Mouse (Mus musculus): ENCODE measurements around the gene Calcrl.

The Calcrl gene

DNA sequence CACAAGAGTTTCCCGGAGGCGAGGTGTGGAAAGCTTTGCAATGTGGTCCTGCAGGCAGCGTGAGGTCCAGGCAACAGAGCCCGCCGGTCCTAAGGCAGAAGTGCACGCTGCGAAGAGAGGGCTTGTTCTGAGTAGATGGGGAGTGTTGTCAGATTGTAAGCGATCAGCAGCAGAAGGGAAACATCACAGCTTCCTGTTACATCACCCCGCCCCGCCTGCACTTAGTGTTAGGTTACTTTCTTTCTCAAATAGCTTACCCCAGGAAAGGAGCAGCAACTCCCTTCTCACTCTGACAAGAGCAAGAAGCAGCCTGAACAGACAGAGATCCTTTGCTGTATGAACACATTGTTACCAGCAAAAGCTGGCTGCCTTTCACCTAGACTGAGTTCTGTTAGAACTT lies at the start of gene Calcrl:
TSS of gene Calcrl (minus strand) at position 274 of the 400 bp plus-strand sequence.
- peak; percentile 89 for ATAC-seq (ENCODE audit: low TSS enrichment)

DNA sequence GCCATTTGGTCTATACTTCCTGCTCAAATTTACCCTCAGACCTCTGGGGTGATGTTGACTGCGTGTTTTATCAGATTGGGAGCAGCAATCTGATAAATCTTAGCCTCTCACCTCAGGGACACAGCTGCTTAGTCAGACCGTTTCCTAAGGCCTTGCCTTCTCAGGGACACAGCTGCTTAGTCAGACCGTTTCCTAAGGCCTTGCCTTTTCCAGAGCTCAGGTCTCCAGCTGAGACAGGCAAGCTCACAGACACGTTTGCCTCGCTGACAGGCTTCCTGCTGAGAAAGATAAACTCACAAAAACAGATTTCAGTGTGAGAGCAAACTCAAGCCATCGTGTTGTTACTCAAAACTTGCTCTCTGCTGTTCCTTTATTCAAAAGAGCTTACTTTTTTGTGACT lies 49.4 kb upstream of the Calcrl start:
- no peak for ATAC-seq (ENCODE audit: low TSS enrichment)

DNA sequence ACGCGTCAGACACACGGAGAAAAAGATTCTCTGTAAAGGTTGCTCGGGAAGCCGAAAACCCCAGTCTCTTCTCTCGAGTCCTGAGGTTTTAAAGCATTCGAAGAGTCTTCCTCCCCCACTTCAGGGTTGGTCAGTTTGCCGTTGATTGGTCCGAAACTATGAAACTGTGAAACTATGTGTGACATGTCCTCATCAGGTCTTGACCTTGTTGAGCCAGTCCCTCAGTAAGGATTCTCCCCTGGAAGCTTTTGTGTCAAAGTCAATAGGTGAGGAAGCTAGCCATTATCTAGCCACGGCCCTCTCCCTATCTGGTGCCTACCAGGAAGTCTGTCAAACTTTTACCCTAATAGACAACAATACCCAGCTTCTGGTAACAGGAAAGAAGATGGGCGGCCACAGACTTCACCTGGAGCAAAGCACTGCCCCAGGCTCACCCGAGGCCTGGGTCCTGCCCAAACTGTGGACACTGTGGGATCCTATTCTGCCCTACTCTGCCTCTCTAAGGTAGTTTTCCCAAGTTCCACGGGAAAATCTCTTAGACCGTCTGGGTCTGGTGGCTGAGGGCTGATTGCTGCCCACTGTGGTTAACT lies 48.8 kb upstream of the Calcrl start:
- ATAC-seq (ENCODE audit: low TSS enrichment), result no peak

DNA sequence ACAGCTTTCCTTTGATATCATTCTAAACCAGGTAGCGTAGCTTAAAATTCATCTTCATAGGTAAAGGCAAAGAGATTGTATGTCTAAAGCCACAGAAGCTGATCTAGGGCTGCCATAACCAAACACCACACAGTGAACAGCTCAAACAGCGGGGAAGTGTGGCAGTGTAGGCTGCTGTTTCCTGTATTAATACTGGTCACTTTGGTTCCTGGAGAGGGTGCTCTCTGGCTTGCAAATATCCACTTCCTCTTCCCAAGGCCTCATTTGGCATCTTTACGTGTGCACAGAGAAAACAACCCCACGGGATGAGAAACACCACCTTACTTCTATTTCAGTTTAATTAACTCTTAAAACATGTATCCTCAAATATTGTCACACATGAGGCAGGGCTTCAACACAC lies 42.2 kb upstream of the Calcrl start:
- no peak for ATAC-seq (ENCODE audit: low TSS enrichment)

DNA sequence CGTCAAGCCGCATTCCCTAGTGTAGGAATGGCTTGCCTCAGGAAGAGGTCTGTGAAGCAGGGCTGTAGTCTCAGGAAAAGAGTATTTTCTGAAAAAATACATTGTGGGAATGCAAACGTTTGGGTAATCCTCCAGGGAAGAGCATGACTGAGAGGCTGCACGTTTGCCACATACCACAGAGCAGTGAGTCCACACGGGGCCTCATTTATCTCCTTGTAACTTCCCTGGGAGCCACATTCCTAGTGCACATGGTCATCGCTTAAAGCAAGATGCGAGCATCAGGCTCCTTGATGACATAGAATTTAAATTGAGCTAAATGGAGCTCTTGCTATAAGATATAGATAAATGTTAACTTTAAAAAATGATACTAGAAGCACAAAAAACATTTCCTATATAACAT lies 39.7 kb upstream of the Calcrl start:
- no peak for ATAC-seq (ENCODE audit: low TSS enrichment)

DNA sequence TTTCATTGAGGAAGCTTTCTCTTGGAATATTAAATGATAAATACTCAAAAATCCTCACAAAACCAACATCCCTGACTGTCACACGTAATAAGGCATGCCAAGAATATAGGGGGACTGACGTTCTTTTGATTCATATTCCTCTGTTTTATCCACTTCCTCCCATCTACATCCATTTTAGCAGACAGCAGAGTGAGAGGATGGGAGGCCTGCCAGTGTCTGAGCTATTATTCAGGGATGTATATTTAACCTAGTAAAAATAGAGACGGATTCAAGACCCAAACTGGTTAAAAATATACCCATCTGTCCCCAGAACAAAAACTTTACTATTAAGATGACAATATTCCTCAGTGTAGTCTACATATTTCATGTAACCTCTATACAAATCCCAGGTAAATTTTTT lies 37.2 kb upstream of the Calcrl start:
- peak; percentile 95 for ATAC-seq (ENCODE audit: low TSS enrichment)

DNA sequence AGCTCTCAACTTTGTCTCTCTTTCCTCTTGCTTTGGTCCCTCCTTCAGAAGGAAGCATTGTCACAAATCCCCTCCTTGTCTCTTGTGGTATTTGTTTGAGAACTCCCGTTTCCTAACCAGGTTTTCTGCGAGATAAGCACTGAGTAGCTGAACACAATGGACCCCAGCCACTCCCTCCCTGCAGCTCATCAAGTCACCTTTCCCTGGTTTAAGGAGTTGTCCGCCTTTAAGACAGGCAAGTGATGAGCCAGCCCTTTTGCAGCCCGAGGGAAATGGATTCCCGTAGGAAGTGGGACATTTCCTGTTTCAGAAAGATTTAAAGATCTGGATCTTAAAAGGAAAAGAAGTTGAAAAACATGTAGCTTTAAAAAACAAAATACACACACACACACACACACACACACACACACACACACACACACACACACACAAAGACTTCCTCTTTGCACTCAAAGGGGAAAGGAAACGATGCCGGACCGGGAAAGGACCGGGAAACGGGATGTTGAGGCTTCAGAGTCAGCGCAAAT lies 34.5 kb upstream of the Calcrl start:
- no peak for ATAC-seq (ENCODE audit: low TSS enrichment)

DNA sequence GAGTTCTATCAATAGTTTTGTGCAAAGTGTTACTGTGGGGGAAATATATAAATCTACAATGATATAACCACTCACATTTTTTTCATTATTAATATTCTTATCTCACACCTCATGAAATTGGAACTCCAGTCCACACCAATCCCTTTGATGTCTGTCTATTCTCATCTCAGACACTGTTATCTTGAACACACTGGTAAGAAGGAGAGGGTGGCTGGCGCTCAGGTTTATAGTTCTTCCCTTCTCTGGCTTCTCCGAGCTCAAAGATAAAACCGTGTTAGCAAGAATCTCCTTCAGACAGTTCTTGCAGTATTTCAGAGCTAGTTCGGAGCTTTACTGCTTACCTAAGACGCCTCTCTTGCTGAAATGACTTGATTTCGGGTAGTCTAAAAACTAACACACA lies 32.0 kb upstream of the Calcrl start:
- ATAC-seq (ENCODE audit: low TSS enrichment), result no peak

DNA sequence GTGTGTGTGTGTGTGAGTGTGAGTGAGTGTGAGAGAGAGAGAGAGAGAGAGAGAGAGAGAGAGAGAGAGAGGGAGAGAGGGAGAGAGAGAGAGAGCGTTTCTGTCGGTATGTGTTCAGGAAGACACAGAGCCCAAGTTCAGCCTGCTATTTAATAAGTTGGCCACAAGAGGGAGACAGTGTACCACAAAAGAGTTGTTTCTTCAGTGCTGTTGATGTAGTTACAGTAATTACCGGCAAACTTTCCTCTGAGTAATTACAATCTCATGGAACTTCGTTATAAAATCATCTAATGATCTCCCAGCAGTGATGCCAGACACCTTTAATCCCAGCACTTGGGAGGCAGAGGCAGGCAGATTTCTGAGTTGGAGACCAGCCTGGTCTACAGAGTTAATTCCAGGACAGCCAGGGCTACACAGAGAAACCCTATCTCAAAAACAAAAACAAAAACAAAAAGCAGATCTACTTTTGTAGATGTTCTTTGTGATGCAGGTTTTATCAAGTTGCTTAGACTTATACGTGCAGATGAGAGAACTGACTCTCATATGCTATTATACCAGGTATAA lies 30.1 kb upstream of the Calcrl start:
- ATAC-seq (ENCODE audit: low TSS enrichment), result peak; percentile 98

DNA sequence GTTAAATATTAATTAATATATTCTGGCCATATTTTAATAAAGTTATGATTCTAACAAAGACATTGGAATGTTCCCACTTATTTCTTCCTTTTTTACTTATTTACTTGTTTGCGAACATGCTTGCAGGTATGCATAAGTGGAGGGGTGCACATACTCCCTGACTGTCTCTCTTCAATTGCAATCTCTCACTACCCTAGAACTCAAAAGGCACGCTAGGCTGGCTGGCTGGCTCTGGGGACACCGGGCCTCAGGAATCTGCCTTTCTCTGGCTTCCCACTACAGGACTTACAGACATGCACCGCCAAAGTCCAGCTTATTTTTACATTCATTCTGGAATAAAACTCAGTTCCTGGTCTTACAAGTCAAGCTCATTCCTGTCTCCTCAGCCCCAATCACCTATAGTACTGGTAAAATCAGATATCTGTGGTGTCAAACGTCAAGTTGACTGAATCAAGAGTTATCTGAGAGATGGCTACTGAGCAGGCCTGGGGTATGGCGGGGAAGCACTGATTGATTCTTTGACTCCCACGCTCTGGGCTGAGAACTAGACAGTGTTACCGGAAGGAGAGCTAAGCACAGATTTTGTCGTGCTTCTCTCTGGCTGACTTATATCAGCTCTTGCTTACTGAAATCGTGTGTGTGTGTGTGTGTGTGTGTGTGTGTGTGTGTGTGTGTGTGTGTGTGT lies 29.5 kb upstream of the Calcrl start:
- peak; percentile 84 for ATAC-seq (ENCODE audit: low TSS enrichment)

DNA sequence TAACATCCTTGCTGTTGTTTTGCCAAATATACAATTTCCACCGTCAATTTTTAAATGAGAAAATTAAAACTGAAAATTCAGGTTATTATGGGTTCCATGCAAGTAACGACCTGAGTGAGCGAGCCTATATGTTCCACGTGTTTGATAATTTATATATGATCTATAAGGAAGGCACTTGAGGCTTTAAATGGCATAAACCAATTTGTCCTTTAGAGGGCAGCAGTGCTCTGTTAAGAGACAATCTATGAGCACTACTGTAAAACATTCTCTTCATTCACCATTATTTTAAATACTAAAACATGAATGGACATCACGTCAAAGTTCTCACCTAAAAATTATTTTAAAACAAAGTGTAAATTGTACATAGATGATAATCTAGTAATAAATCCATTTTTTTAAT lies 28.8 kb upstream of the Calcrl start:
- peak; percentile 77 for ATAC-seq (ENCODE audit: low TSS enrichment)

DNA sequence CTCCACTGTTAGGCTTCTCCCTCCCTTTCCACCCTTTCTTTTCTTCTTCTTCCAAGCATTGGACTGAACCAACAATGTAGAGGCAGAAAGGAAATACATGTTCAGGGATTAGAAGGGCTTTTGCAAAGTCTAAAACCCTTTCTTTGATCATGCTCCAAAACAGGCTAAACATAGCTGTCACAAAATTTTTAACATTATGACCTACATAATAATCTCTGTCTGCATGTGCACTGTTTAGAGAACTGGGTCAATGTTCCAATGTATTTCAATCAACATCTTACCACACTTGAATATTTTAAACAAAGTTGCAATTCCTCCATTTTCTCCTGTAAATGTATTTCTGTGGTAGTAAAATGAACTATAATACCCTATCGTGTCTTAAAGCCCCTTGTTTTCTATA lies 20.3 kb upstream of the Calcrl start:
- no peak for ATAC-seq (ENCODE audit: low TSS enrichment)

DNA sequence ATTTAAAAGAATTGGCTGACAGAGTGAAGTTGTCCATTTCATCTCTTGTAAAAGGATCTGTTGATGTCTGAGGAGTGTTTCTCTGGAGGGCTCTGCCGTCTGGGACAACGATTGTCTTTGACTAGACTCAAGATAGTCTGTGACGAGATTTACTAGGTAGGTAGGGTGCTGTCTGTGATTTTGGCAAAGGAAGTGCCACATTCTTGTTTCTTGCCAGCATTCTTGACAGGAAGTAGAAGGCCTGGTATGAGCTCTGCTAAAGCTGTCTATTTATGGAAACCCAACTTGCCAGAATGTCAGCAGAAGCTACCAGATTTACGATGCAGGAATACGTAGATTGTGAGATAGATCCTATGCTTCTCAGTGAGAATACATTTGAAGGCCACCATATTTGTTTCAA lies 16.7 kb upstream of the Calcrl start:
- no peak for ATAC-seq (ENCODE audit: low TSS enrichment)

DNA sequence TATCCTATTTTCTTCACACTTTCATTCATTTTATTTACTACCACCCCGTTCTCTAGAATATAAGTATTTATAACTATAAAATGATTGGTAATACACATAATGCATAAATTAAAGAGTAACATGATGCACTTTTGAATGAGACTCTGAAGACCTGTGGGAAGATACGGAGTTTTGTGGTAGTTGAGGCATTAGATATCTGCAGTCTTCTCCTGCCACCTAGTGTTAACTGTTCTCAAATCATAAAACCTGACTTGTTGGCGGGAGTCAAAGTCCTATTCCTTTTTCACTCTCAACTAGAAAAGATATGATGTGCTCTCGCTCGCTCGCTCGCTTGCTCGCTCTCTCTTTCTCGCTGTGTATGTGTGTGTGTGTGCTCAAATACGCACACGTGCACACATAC lies 4.5 kb upstream of the Calcrl start:
- peak; percentile 88 for ATAC-seq (ENCODE audit: low TSS enrichment)

DNA sequence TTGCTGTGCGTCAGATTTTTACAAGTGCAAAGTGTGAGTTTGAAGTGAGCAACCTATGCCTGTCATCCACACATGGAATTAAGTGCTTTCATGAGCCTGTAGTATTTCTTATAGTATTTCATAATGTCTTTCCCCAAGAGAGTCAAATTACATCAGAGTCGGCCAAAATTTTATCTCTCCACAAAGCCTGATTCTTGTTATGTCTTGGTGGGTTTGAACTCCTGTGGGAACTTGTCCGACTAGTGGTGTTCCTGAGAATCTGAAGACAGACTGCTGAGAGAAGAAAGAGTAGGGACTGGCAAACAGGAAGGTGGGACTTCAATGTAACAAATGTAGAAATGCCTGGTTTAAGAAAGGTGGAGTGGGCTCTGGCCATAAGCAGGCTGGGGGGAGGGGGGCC lies 3.6 kb upstream of the Calcrl start:
- no peak for ATAC-seq (ENCODE audit: low TSS enrichment)

DNA sequence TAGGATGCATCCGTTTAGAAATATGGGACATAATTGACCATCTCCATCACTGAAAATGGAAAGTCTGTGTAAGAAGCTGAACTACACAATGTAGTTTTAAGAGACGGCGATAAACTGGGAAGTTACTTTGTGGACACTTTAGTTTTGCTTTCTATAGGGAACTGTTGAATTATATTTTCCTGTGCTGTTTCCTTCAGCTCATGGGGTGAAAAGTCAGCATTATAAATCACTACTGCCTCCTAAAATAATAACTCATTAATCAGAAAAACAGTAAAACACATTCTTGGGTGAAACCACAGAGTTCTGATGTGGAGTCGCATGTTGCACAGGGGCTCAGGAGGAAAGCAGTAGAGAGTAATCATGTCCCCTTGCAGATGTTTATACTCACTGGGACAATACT lies 1.3 kb upstream of the Calcrl start:
- no peak for ATAC-seq (ENCODE audit: low TSS enrichment)

DNA sequence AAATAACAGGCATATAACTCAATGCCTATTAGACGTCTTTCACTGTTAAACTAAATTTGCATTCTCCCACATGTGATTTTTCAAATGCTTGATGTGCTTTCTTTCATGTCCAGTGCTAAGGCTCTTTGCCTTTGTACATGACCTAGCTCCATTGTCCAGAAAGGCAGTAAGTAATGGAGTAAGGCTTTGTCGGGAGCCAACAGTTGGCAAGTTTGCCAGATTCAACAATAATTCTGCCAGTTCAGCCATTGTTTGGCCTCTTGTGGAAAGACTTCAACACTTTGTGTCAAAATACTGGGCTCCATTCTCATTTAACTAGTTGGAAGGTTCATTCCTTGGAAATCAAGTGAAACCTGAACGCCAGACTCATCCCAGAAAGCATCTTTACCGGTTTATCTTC lies 8.7 kb downstream of the Calcrl start:
- ATAC-seq (ENCODE audit: low TSS enrichment), result no peak

DNA sequence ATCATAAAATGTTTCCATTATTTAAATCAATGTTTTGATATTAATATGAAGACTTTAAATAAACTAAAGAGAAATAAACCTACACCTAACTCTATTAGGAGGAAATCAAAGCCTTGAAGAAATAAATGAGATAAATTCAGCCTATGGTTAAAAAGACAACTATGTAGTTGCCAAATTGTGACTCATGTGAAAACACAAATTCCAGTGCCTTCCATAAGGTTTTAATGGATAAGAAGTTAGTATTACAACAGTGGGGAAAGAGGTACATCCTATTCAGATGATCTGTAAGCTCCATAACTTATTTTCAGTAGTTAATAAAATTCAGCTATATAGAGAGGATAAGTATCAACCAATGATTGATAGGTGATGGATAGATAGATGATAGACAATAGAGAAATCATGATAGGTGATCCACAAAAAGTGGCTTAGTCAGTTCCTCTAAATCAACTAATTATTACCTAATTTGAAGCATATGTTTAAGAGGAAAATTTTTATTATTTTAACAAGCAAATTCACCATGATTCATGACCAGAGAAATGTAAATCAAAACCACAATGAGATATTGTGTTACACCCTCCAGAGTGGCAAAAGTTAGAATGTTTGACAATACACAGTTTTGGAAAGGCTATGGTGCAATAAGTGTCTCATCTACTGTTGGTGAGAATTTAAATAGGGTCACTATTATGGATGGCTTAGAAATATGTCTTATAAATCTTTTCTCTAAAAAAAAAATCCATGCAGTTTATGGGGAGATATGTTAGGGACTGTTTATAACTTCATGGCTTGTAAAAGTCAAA lies 15.2 kb downstream of the Calcrl start:
- no peak for ATAC-seq (ENCODE audit: low TSS enrichment)

DNA sequence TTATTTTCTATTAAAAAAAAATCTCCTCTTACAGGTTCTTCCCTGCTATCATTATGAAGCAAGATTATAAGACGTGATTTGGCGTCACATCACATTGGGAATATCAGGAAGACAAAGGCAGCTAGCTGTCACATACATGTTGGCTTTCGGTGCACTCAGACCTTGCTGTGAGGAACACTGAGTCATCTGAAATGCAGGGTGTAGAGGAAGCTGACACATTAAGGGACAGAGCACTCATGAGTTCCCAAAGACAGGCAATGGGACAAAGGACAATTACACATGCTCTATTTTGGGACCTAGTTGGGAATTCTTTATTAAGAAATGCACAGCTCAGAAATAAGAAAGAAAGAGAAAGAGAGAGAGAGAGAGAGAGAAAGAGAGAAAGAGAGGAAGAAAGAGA lies 20.4 kb downstream of the Calcrl start:
- ATAC-seq (ENCODE audit: low TSS enrichment), result no peak

DNA sequence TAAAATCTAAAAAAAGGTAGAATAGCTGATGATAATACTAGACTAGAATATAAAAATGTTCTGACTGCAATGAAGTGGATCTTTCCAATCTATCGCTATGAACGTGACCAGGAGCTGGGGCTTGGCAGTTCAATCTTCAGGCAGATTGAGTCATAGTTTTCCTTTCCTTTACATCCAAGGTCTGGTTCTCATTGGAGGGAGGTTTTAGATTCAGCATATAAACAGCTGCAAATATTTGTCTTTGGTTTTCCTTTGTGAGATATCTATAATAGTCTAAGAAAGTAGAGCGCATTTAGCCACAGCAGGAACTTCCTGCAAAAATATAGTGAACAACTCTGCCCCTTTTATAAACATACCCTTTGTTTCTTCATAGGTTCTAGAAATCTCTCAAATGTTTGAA lies 22.5 kb downstream of the Calcrl start:
- no peak for ATAC-seq (ENCODE audit: low TSS enrichment)

DNA sequence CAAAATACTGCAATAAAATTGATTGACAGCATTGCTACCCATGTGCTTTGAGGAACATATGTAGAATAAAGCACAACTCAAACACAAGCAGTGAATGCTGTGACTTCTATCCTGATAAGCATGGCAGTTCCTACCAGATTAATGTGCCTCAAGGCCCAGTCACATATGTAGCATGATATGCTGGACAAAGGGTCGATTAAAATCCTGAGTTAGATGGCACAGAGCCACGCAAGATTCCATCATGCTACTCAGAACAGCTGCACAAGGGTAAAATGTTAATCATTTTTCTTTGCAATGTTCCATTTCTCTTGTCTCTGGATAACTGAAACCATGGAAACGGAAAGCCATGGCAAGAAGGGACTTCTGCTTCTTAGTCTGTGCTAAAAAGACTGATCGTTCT lies 28.7 kb downstream of the Calcrl start:
- ATAC-seq (ENCODE audit: low TSS enrichment), result no peak

DNA sequence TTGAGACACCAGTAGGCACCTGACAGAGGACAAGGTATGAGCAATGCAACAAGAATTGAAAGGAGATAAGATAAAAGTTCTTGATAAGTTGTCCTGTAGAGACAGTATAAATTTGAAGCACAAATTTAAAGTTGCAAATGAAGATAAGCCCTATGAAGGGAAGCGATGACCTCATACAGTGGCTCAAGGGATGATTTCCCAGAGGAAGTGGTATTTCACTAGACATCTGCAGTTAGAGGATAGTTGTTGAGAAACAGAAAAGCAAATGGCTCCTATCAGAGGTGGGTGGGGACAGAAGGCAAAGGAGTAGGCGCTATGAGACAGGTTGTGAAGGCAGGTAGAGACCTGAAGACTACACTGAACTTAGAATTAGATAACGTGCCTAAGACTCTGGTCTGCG lies 32.0 kb downstream of the Calcrl start:
- ATAC-seq (ENCODE audit: low TSS enrichment), result no peak

DNA sequence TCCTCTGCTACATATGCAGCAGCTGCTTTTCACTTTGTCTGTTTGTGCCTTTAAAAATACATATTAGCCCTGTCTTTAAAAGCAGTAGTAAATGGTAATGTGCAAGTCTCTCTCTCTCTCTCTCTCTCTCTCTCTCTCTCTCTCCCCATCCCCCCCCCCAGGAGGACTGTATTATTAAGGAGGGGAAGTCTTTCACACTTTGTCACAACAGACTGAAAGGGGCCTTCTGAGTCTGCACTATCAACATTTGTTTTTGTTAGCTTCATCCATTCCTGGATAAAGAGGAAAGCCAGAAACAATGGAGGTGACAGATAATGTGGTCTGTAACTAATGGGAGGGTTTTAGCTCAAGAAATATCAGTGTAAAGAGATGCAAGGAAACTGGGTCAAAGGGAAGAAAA lies 36.1 kb downstream of the Calcrl start:
- no peak for ATAC-seq (ENCODE audit: low TSS enrichment)

Data from frontal cortex, adult (tissue).